ENCODE assay signal across 8 mouse cellular contexts in the genomic region with DNA sequence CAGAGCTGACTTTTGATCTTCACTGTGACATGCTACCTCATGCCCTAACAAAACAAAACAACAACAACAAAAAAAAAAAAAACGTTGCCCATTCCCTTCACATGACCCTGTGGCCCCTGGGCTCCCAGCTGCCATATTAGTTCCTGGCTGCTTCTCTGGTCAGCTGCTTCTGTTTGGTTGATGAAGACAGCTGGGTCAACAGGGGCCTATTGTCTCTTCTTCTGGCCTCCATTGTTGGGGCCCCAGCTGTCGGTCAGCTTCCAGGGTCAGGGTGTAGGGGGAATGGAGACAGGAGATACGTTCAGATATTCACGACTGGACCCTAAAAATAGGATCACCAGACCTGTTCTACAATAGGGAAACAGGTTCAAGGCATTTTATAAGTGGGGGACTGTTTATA. TPM values are rescaled to one million over a fixed set of nuclear protein-coding genes. Genes with fewer than 3 reads are reported as not detected.
A peak's percentile ranks its signal among the peaks of the same experiment; 100 is the strongest.
DNase-seq lines count a peak whose midpoint lies in the region; ATAC-seq and TF ChIP-seq lines count a peak whose summit lies in the region.

No protein-coding gene starts in this region.

- peaks cover 64% of the 10 kb centered on the region for H3K4me1 ChIP-seq in forebrain, embryonic 10.5 days
- peaks cover 12% of the 10 kb centered on the region for H3K4me1 ChIP-seq in intestine, embryonic 16.5 days (ENCODE audit: control insufficient read depth, insufficient read depth, low read length)
- peaks cover 83% of the 10 kb centered on the region for H3K4me1 ChIP-seq in neural tube, embryonic 13.5 days (replicated peaks)

- peak overlapping the region; percentile 84 for H3K4me3 ChIP-seq in layer of hippocampus, adult 2 months
- H3K4me3 ChIP-seq in forebrain, embryonic 10.5 days: peak overlapping the region; percentile 69
- H3K4me3 ChIP-seq in intestine, embryonic 16.5 days (ENCODE audit: low read length): peak overlapping the region; percentile 56
- H3K4me3 ChIP-seq in neural tube, embryonic 13.5 days: peak overlapping the region; percentile 64

- H3K36me3 ChIP-seq in forebrain, embryonic 10.5 days (replicated peaks): peaks cover 8% of the 10 kb centered on the region
- no peaks in the 10 kb centered on the region for H3K36me3 ChIP-seq in intestine, embryonic 16.5 days (ENCODE audit: control insufficient read depth, insufficient read depth, low read length)
- no peaks in the 10 kb centered on the region for H3K36me3 ChIP-seq in neural tube, embryonic 13.5 days

- H3K4me2 ChIP-seq in intestine, embryonic 16.5 days (ENCODE audit: low read depth, low read length): peak overlapping the region; percentile 85
- peak overlapping the region; percentile 87 for H3K4me2 ChIP-seq in neural tube, embryonic 13.5 days

- H3K9ac ChIP-seq in intestine, embryonic 16.5 days (ENCODE audit: low read depth, low read length): no peak overlapping the region
- peak overlapping the region; percentile 85; the same call in 1 of the 2 replicates for H3K9ac ChIP-seq in neural tube, embryonic 13.5 days

- no peak for DNase-seq in layer of hippocampus, adult 2 months (ENCODE audit: low spot score in 2 of 2)
- no peak for DNase-seq in layer of hippocampus, postnatal 10 days (ENCODE audit: low spot score in 2 of 2)
- DNase-seq in forebrain, embryonic 10.5 days (ENCODE audit: extremely low spot score, low spot score): no peak
- no peak for DNase-seq in gastrocnemius, postnatal 10 days
- no peak for DNase-seq in T-cell, adult 2 months (ENCODE audit: low spot score)
- DNase-seq in gastrocnemius, postnatal 4 days (ENCODE audit: low spot score in 2 of 2): no peak

- 22% methylated on average over 4 of the region's 4 CpGs for WGBS in forebrain, embryonic 10.5 days
- WGBS in intestine, embryonic 16.5 days: 14% methylated on average over 4 of the region's 4 CpGs
- WGBS in neural tube, embryonic 13.5 days: 16% methylated on average over 4 of the region's 4 CpGs

- no peaks in the 10 kb centered on the region for H3K9me3 ChIP-seq in forebrain, embryonic 10.5 days
- no peaks in the 10 kb centered on the region for H3K9me3 ChIP-seq in intestine, embryonic 16.5 days (ENCODE audit: control insufficient read depth, low read length)
- H3K9me3 ChIP-seq in neural tube, embryonic 13.5 days: no peaks in the 10 kb centered on the region

- TF ChIP-seq CTCF in layer of hippocampus, adult 2 months (conservative IDR thresholded peaks at IDR 0.05): no peak

- H3K27ac ChIP-seq in layer of hippocampus, adult 2 months: peak overlapping the region; percentile 93
- peak overlapping the region; percentile 91 for H3K27ac ChIP-seq in forebrain, embryonic 10.5 days
- H3K27ac ChIP-seq in intestine, embryonic 16.5 days (ENCODE audit: low read length): no peak overlapping the region; the same call in 1 of the 2 replicates
- peak overlapping the region; percentile 92 for H3K27ac ChIP-seq in neural tube, embryonic 13.5 days (replicated peaks)

- no peak for ATAC-seq in intestine, embryonic 16.5 days
- ATAC-seq in neural tube, embryonic 13.5 days (ENCODE audit: low read depth): no peak

- peaks cover 17% of the 10 kb centered on the region for H3K27me3 ChIP-seq in forebrain, embryonic 10.5 days (ENCODE audit: poor library complexity, severe bottlenecking)
- no peaks in the 10 kb centered on the region for H3K27me3 ChIP-seq in intestine, embryonic 16.5 days (replicated peaks; ENCODE audit: control insufficient read depth, insufficient read depth, low read length)
- H3K27me3 ChIP-seq in neural tube, embryonic 13.5 days: no peaks in the 10 kb centered on the region

RNA-seq across cellular contexts. Expression of a gene that starts 0.4 kb away (rescaled TPM):
- 100 to 1,000 TPM; 154 to 156 TPM for total RNA-seq in layer of hippocampus, adult 2 months (2021)
- 100 to 1,000 TPM in 1 of 2 experiments, 10 to 100 TPM in 1; 96.2 to 103 TPM for total RNA-seq in layer of hippocampus, postnatal 10 days (2021)
- polyA plus RNA-seq in forebrain, embryonic 10.5 days (2016; fragmentation: Nextera tagmentation; extraction: Ambion mirVana): 9.5 and 9.8 TPM in 2 replicates
- 7.7 and 9.0 TPM in 2 replicates for polyA plus RNA-seq in intestine, embryonic 16.5 days (2015; fragmentation: Nextera tagmentation; extraction: Ambion mirVana)
- 30.6 TPM in 2 replicates for polyA plus RNA-seq in neural tube, embryonic 13.5 days (2015; fragmentation: Nextera tagmentation; extraction: Ambion mirVana)
- total RNA-seq in gastrocnemius, postnatal 10 days (2021): 10 to 100 TPM; 14.1 to 17.2 TPM
- total RNA-seq in gastrocnemius, postnatal 4 days (2021): 10 to 100 TPM; 25.0 to 25.1 TPM

RNA-seq across cellular contexts. Expression of a gene that starts 39.4 kb away (rescaled TPM):
- 10 to 100 TPM; 19.9 to 22.3 TPM for total RNA-seq in layer of hippocampus, adult 2 months (2021)
- 10 to 100 TPM; 30.7 to 42.1 TPM for total RNA-seq in layer of hippocampus, postnatal 10 days (2021)
- 38.6 and 41.6 TPM in 2 replicates for polyA plus RNA-seq in forebrain, embryonic 10.5 days (2016; fragmentation: Nextera tagmentation; extraction: Ambion mirVana)
- 13.7 TPM in 2 replicates for polyA plus RNA-seq in intestine, embryonic 16.5 days (2015; fragmentation: Nextera tagmentation; extraction: Ambion mirVana)
- 12.5 and 14.2 TPM in 2 replicates for polyA plus RNA-seq in neural tube, embryonic 13.5 days (2015; fragmentation: Nextera tagmentation; extraction: Ambion mirVana)
- total RNA-seq in gastrocnemius, postnatal 10 days (2021): 10 to 100 TPM; 20.6 to 27.9 TPM
- 10 to 100 TPM; 29.9 to 34.0 TPM for total RNA-seq in gastrocnemius, postnatal 4 days (2021)

RNA-seq across cellular contexts. Expression of a gene that starts 56.2 kb away (rescaled TPM):
- total RNA-seq in layer of hippocampus, adult 2 months (2021): 10 to 100 TPM in 1 of 2 experiments, 1 to 10 TPM in 1; 8.1 to 10.8 TPM
- total RNA-seq in layer of hippocampus, postnatal 10 days (2021): 10 to 100 TPM; 15.2 to 16.4 TPM
- 30.5 and 35.4 TPM in 2 replicates for polyA plus RNA-seq in forebrain, embryonic 10.5 days (2016; fragmentation: Nextera tagmentation; extraction: Ambion mirVana)
- 43.6 and 51.0 TPM in 2 replicates for polyA plus RNA-seq in intestine, embryonic 16.5 days (2015; fragmentation: Nextera tagmentation; extraction: Ambion mirVana)
- 34.4 and 37.7 TPM in 2 replicates for polyA plus RNA-seq in neural tube, embryonic 13.5 days (2015; fragmentation: Nextera tagmentation; extraction: Ambion mirVana)
- 10 to 100 TPM; 63.3 to 73.2 TPM for total RNA-seq in gastrocnemius, postnatal 10 days (2021)
- total RNA-seq in gastrocnemius, postnatal 4 days (2021): 100 to 1,000 TPM; 115 to 127 TPM
